Mouse (Mus musculus) kidney, adult 8-10 months (tissue): ENCODE results near the gene Grin3b.
A peak's percentile ranks its signal among the peaks of the same experiment; 100 is the strongest.

Experiments
- DNase-seq, 2 experiments: peaks; one replicate each; pipeline ENCODE4 v3.0.0; 2022

Gene Grin3b

DNA sequence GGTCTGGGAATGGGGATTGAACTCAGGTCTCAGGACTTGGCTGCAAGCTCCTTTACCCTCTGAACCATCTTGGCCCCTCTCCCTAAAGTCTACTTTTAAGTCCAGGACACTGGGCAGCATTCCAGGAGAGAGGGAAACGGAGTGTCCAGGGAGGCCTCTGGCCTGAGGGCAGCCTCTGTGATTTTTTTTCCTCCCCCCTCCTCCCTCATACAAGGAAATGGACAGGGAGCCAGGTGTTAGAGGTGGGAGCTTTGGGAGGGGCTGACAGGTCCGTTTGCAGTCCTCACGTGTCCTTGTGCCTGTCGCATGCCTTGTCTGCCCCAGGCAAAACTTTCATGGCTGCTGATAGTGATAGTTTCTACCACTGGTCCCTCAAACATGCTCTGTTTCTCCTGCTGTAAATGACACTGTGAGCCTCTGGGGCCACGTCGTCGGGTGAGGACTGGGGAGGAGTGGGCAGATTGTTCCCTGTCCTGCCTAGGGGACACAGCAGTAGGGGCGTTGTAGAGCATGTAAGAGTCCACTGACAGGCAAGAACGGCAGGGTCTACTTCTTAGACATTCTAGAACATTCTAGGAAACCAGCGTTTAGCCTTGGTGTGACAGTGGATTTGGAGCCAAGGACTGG lies 34.1 kb upstream of the Grin3b start:
- DNase-seq = peak; percentile 80 to 84

GRCm38 (mm10) chr10:79936911-79937441 lies 33.5 kb upstream of the Grin3b start:
- peak; percentile 79 for DNase-seq

DNA sequence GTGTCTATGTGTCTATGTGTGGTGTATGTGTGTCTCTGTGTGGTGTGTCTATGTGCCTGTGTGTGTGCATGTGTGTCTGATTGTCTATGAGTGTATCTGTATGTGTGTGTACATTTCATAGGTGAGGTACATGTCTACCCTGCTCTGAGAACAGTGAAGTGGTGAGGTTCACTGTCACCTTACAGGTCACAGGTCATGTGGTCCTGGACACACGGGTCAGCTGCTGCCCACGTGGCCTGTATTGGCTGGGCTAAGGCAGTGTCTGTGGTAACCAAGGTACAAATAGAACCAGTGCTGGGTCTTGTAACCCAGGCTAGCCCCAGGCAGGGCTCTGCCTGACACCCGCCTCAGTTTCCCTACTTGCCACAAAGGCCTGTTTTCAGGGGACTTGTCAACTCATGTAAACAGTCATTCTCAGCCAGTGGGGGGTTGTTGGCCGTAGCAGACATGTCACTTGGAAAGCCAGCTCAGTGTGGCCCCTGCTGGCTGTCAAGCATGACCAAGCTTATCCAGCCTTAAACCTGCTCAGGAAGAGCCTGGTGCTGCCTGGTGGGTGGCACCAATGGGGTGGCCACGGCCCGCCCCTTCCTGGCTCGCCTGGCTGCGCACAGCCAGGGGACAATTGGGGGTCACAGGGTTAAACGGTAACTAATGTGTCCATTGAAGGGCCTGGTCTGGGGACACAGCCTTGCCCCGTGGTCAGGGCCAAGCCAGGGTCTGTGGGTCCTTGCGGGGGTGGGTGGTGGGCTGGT lies 32.6 kb upstream of the Grin3b start:
- peak; percentile 59 to 70 for DNase-seq

DNA sequence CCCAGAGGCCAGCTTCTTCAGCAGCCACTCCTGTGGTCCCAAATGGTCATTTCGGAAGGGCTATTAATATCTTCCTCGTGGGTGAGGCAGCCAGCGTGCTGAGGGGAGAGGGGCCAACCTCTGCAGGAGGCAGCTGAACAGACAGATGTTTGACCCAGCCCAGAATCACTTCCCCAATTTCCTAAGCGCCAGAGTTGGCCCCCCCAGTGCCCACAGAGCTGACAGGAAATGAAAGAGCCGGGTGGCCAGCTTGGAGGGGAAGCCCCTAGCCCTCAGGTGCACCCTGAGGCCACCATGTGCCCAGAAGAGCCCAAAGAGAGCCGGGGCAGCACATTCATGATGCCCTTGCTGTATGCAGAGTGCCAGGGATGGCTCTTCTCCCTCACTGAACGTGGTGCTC lies 29.8 kb upstream of the Grin3b start:
- DNase-seq = no peak

GRCm38 (mm10) chr10:79942988-79943387 lies 27.5 kb upstream of the Grin3b start:
- no peak for DNase-seq

DNA sequence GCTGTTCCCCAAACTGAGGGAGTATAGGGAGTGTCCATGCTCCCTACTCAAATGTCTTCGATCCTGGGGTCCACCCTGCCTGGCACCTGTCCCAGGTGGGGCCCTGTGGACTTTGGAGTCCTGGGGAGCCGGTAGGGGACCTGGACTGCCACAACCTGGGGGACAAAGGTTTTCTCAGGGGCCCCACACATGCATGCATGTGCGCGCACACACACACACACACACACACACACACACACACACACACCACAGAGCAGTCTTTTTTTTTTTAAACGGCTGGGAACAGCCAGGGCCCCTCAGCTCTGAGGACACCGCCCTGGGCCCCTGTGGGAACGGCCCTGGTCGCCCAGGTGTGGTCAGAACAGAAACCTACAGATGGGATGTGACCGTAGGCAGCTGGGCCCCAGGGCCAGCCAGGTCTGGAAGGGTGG lies 27.0 kb upstream of the Grin3b start:
- DNase-seq = no peak

GRCm38 (mm10) chr10:79945507-79946234 lies 24.8 kb upstream of the Grin3b start:
- peak; percentile 59 to 80 for DNase-seq

- no peak for DNase-seq
Observed at GRCm38 (mm10) chr10:79946752-79947322, 23.7 kb upstream of the Grin3b start.

- no peak for DNase-seq
Observed at GRCm38 (mm10) chr10:79947502-79947901, 23.0 kb upstream of the Grin3b start.

DNA sequence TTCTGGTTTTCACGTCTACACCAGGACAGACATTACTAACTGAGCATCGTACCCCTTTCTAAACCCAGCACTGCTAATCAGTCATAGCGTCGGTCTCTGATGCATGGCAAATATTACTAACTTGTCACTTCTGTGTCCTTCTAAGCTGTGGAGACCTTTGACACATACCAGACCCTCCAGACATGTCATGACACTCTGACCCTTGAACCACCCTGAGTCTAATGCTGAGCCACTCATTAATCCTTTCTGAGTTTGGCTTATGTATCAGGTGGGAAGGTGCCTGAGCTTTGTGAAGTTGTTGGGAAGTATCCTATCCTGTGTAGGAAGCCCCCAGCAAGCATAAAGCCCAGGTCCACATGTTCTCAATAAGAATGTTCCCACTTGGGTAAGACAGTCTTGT lies 20.6 kb upstream of the Grin3b start:
- DNase-seq = peak in 1 of 2 experiments; percentile 45

GRCm38 (mm10) chr10:79950661-79951060 lies 19.9 kb upstream of the Grin3b start:
- DNase-seq = no peak

GRCm38 (mm10) chr10:79953946-79954345 lies 16.6 kb upstream of the Grin3b start:
- DNase-seq = peak in 1 of 2 experiments; percentile 57

DNA sequence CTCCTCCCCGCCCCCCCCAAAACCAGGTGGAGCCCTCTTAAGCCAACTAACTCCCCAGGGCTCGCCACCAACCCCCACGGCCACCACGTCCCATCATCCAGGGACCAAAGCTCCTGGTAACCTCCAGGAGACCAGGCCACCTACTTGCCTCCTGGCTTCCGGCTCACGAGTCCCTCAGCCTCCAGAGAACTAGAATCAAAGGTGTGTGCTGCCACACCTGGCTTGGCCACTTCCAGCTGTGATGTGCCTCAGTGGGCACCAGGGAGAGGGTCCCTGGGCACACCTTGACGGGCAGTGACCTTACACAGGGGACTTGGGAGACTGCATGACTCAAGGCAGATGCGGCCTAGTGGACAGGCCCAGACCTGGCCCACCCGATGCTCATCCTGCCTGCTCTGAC lies 14.8 kb upstream of the Grin3b start:
- no peak for DNase-seq

- DNase-seq = no peak
Observed at GRCm38 (mm10) chr10:79956643-79957154, 13.8 kb upstream of the Grin3b start.

- DNase-seq = peak; percentile 89 to 90
Observed at GRCm38 (mm10) chr10:79958140-79958816, 12.2 kb upstream of the Grin3b start.

GRCm38 (mm10) chr10:79959412-79959811 lies 11.1 kb upstream of the Grin3b start:
- DNase-seq = peak; percentile 57 to 64

GRCm38 (mm10) chr10:79959847-79960601 lies 10.5 kb upstream of the Grin3b start, which contains the start of gene Wdr18:
TSS of gene Wdr18 (plus strand) at chr10:79960152.
- peak; percentile 100 for DNase-seq

DNA sequence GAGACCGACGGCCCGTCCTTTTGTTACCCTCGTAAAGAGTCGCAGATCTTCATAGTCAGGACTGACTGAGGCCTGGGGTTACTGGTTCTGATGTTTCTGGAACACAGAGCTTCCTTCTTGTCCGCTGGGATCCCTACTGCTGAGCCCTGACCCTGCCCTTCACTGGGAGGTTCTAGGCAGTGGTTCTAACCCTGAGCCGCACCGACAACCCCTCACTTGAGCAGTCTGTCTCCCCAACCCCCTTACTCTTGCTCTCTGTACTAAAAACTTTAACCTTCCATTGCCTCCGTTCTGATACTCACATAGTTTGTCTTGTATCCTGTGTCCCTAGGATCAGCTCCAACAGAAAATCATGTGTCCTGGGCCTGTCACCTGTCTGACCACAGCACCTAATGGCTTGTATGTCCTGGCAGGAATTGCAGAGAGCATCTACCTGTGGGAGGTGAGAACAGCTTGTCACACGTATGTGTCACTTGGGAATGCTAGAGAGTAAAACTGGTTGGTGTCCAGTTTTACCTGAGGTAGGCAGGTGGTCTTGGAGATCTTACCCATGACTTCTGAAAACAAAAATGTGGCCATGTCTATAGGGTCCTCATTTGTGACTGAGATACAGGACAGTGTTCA lies 9.7 kb upstream of the Grin3b start:
- DNase-seq = no peak

- DNase-seq = no peak
Observed at GRCm38 (mm10) chr10:79964727-79965126, 5.8 kb upstream of the Grin3b start.

- no peak for DNase-seq
Observed at GRCm38 (mm10) chr10:79965325-79965724, 5.2 kb upstream of the Grin3b start.

DNA sequence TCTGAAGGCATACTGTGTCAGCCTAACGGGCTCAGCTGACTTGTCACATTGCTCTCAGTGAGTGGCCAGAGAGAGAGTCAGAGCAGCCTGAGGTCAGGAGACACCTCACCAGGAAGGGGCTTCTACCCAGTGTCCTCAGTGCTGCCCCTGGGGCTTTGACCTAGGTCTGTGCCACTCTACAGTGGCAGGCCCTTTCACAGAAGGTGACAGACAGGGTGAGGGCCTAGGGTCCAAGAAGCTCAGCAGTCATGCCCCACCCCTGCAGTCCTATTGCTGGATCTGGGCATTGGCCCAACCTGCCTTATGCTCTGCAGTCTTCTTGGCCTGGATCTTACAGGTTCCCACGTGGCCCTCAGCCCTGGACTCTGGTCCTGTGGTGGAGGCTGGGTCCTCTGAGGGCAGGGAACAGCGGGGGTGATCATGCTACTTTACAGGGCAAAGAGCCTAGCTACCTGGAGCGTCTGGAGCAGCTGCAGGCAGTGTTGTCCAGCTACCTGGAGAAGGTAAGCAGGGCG lies 3.6 kb upstream of the Grin3b start:
- DNase-seq = peak; percentile 91 to 94
